Mouse (Mus musculus) spleen, adult 2 months (tissue): ENCODE results near the gene Elobl. TPM values are rescaled to one million over a fixed set of nuclear protein-coding genes. Genes with fewer than 3 reads are reported as not detected.

Source experiments
- DNase-seq, 2 experiments: peaks; one replicate each; pipeline versions ENCODE4 v3.0.0 to v3.0.0-alpha.2; 2012 to 2021; ENCODE audit warnings: low spot score in 2 of 2, low read depth in 1 of 2
- H3K27ac ChIP-seq: fragments of 200-500 bp; 2 replicates; pipeline ENCODE4 v1.5.1; 2012; ENCODE audit warnings: low read length, inconsistent platforms; ENCODE audit not compliant: insufficient read depth
- H3K27me3 ChIP-seq: fragments of 200-500 bp; 2 replicates; pipeline ENCODE4 v1.6.1; 2012; ENCODE audit warnings: mild to moderate bottlenecking, moderate library complexity, low read length, inconsistent platforms; ENCODE audit not compliant: control insufficient read depth, insufficient read depth
- H3K36me3 ChIP-seq: fragments of 200-500 bp; 2 replicates; pipeline ENCODE4 v1.6.1; 2012; ENCODE audit warnings: mild to moderate bottlenecking, low read length, inconsistent platforms; ENCODE audit not compliant: control insufficient read depth, insufficient read depth
- H3K4me1 ChIP-seq: fragments of 200-500 bp; 2 replicates; pipeline ENCODE4 v1.6.1; 2011; ENCODE audit warnings: inconsistent platforms; ENCODE audit not compliant: control insufficient read depth, insufficient read depth, insufficient read length
- H3K4me3 ChIP-seq: fragments of 200-500 bp; 2 replicates; pipeline ENCODE4 v1.5.1; 2011; ENCODE audit warnings: mild to moderate bottlenecking, inconsistent platforms; ENCODE audit not compliant: insufficient read depth, insufficient read length; ENCODE audit errors: extremely low read depth
- CTCF ChIP-seq: fragments of 200-500 bp; IDR thresholded peaks from 2 replicates; pipeline ENCODE4 v1.5.1; 2011; ENCODE audit warnings: mild to moderate bottlenecking, inconsistent platforms; ENCODE audit not compliant: insufficient read depth, insufficient read length, insufficient replicate concordance; ENCODE audit errors: extremely low read depth
- POLR2A ChIP-seq: fragments of 200-500 bp; IDR thresholded peaks from 2 replicates; pipeline ENCODE4 v1.6.1; 2011; ENCODE audit warnings: low read depth, low read length, inconsistent platforms
- WGBS: fragments of 180-500 bp; shearing (Covaris S2); methylation state at CpG from one replicate; pipeline ENCODE4 v1.1.7; 2018; 5-methylcytosine and 5-hydroxymethylcytosine counted together
- polyA plus RNA-seq: library from polyadenylated mRNA; depleted of rRNA; stranded (reverse); fragments of >200 nt; gene quantifications from 2 replicates; pipeline ENCODE4 v1.2.3, GENCODE M21; 2012

The Elobl gene
- polyA plus RNA-seq, 1 experiment = 0.75 TPM

DNA sequence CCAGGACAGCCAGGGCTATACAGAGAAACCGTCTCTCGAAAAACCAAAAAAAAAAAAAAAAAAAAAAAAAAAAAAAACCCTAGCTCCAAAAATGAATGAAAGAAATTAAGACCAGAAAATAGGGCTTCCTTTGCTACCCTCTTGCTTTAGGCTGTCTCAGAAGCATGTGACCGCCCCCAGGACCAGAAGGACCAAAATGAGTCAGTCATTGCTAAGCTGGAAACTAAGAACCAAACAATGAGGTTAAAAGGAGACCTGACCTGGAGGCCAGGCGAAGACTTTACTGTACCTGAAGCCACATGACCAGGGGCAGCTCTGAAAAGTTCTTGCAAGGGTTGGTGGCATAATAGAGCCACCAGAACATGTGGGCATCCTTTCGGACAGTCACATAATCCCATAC, 14.6 kb downstream of the Elobl start:
- H3K4me3 ChIP-seq = no peak overlapping the region
- H3K27me3 ChIP-seq = no peaks in the 10 kb centered on the region
- no peak overlapping the region for H3K27ac ChIP-seq
- H3K36me3 ChIP-seq = peaks cover 3% of the 10 kb centered on the region; the same call in 1 of the 2 replicates
- DNase-seq = no peak
- WGBS = 87% methylated on average over 5 of the region's 5 CpGs
- no peak for TF ChIP-seq CTCF
- no peak for TF ChIP-seq POLR2A
- H3K4me1 ChIP-seq = peaks cover 7% of the 10 kb centered on the region; the same call in 1 of the 2 replicates

DNA sequence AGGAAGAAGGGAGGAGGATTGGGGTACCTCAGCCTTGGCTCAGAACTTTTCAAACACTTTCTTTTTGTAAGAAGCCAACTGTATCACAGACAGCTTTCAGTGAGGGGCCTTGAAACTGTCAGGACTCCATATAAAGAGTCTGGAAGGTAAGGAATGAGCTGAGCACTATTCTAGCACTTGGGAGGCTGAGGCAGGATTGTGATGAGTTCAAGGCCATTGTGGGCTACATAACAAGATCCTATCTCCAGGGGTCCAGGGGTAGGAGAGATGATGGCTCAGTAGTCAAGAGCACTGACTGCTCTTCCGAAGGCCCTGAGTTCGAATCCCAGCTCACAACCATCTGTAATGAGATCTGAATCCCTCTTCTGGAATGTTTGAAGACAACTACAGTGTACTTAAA, 15.2 kb downstream of the Elobl start:
- Histone ChIP-seq H3K4me1 (peaks cover 7% of the 10 kb centered on the region; the same call in 1 of the 2 replicates), H3K36me3 (peaks cover 8% of the 10 kb centered on the region), H3K27me3 (no peaks in the 10 kb centered on the region), H3K4me3 (no peak overlapping the region), H3K27ac (no peak overlapping the region)
- no peak for TF ChIP-seq POLR2A
- DNase-seq = no peak
- WGBS = 96% methylated on average over 2 of the region's 2 CpGs

DNA sequence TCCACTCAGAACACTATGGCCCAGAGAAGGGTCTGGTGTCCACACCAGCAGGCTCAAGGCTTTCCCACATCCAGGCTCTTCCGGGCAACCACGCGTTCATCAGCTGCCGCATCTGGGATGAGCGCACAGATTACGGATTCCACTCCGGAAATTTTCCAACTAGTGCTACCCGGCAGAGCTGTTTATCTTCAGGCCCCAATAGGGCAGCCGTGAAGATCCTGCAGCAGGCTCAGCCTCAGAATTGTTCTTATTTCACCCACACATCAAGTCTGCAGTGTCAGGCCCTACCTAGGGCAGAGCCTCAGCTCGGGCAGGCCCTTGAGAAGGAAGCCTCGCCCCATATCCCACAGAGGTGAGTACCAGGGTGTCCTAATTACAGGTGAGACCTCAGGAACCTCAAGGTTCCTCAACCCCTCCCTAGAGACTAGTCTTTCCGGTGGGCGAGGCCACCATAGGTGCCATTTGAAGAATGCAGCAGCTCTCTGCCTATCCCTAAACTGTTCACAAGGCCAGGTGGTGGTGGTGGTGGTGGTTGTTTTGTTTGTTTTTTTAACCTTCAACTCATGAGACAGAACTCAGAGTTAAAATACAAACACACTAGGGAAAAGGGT, 16.0 kb downstream of the Elobl start:
- DNase-seq = no peak
- no peak for TF ChIP-seq POLR2A
- no peak overlapping the region for H3K4me3 ChIP-seq
- no peaks in the 10 kb centered on the region for H3K27me3 ChIP-seq
- WGBS = 86% methylated on average over 13 of the region's 13 CpGs
- H3K4me1 ChIP-seq = peaks cover 7% of the 10 kb centered on the region; the same call in 1 of the 2 replicates
- peaks cover 11% of the 10 kb centered on the region for H3K36me3 ChIP-seq
- peak overlapping the region; percentile 69 for H3K27ac ChIP-seq

DNA sequence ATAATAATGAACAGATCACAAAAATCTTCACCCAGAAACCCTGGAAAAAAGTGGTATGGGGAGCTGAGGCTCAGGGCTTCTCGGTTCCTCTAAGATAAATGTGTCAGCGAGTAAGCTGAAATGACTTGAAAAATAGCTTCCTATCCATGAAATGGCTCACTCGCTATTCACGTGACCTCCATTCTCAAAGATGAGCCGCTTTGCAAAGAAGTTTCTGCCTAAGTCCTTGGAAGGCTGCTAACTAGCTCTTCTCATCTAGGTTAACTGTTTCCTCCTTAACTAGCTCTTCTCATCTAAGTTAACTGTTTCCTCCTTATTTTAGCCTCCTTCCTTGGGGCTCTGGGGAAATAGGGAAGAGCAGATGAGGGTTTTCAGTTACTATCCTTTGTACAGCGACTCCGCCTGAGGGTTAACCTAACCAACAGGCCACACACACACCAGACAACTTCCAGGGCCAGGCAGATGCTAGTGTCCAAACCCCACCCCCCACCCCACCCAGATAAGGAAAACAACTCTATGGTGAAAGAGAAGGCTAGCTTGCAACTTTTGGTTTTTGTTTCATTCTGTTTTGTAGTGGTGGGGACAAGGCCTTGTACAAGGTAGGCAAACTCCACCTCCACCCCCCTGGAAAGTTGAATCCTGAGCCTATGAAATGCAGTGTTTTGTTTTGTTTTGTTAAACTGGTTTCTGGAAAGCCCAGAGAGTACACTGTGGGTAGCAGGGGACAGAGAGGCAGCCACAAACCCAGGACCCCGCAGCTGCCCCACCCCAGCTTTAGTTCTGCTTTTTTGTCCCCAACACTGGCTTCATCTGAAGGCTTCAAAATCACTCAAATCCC, 16.7 kb downstream of the Elobl start:
- H3K27ac ChIP-seq = peak overlapping the region; percentile 69
- H3K4me1 ChIP-seq = peaks cover 7% of the 10 kb centered on the region; the same call in 1 of the 2 replicates
- 56% methylated on average over 8 of the region's 8 CpGs for WGBS
- H3K27me3 ChIP-seq = no peaks in the 10 kb centered on the region
- peaks cover 12% of the 10 kb centered on the region for H3K36me3 ChIP-seq
- TF ChIP-seq CTCF = no peak
- TF ChIP-seq POLR2A = no peak
- peak in 1 of 2 experiments; percentile 23 for DNase-seq
- no peak overlapping the region for H3K4me3 ChIP-seq

DNA sequence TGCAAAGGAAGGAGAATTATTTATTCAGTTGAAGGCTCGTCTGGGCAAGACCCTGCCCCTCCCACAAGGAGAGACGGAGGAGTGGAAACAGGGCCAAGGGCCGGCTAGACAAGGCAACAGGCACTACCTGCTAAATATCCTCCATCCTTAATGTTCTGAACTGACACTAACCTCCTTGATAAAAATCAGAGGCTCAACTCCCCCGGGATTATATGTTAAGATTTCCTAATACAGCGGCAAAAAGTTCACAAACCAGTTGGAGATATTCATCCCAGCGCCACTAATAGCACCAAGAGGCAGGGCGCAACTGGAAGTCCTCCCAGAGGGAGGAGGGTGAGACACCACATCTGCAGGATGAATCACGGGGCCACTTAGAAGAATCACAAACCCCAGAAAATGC, 17.8 kb downstream of the Elobl start:
- WGBS = 88% methylated on average over 8 of the region's 8 CpGs
- H3K36me3 ChIP-seq = peaks cover 18% of the 10 kb centered on the region
- TF ChIP-seq CTCF = no peak
- TF ChIP-seq POLR2A = no peak
- no peak overlapping the region for H3K4me3 ChIP-seq
- no peak overlapping the region for H3K27ac ChIP-seq
- H3K27me3 ChIP-seq = no peaks in the 10 kb centered on the region
- DNase-seq = no peak
- H3K4me1 ChIP-seq = peaks cover 7% of the 10 kb centered on the region; the same call in 1 of the 2 replicates

DNA sequence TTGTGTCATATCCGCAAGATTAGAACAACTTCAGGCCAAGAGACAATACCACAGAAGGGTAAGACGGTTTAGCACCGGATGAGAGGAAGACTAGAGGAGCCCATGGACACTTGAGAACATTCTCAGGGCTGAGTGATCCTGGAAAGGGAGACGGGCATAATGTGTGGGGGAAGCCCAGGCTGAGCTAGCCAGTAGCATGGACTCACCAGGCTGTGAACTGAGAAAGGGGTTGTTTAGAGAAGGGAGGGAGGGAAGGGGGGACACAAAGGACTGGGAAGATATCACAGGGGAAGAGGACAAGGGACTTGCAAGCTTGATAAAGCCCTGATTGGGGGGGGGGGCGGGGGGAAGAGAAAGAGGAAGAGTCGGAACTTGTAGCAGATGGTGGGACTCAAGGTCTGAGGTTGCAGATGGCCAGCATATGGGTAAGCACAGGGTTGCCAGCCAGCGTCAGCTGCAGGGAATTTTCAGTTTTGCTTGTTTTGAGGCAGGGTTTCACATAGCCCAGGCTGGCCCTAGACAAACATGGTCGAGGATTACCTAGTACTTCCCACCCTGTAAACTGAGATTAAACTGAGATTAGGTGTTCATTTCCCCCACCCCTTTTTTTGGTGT, 20.7 kb downstream of the Elobl start:
- TF ChIP-seq POLR2A = no peak
- DNase-seq = no peak
- H3K4me3 ChIP-seq = no peak overlapping the region
- H3K27me3 ChIP-seq = no peaks in the 10 kb centered on the region
- peaks cover 7% of the 10 kb centered on the region; the same call in 1 of the 2 replicates for H3K4me1 ChIP-seq
- WGBS = 68% methylated on average over 8 of the region's 8 CpGs
- peaks cover 19% of the 10 kb centered on the region for H3K36me3 ChIP-seq
- no peak overlapping the region for H3K27ac ChIP-seq

DNA sequence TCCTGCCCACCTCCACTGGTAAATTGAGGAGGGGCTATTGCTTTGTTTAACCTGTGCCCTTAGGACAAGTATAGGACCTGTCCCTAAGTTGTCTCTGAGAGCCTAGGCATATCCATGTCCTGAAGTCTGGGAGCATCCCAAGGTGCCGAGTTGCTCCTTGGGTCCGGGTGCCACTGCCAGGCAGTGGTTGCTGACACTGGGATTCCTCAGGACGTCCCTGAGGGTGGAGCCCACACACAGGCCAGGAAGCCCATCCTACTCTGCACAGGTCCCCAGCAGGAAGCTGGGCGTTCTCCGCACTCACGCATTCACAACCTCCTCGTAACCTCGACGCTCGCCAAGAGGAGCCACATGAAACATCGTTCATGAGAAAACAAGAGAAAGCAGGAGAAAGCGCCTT, 25.2 kb downstream of the Elobl start:
- H3K4me1 ChIP-seq = no peaks in the 10 kb centered on the region; the same call in 1 of the 2 replicates
- no peak overlapping the region for H3K4me3 ChIP-seq
- no peak for DNase-seq
- H3K27ac ChIP-seq = no peak overlapping the region
- WGBS = 88% methylated on average over 12 of the region's 12 CpGs
- H3K27me3 ChIP-seq = no peaks in the 10 kb centered on the region
- peaks cover 15% of the 10 kb centered on the region for H3K36me3 ChIP-seq
- no peak for TF ChIP-seq CTCF
- TF ChIP-seq POLR2A = no peak
